ENCODE assay signal across 24 mouse cellular contexts in genomic region chr7:63798446-63798845, GRCm38 (mm10).
DNase-seq lines count a peak whose midpoint lies in the region; ATAC-seq and TF ChIP-seq lines count a peak whose summit lies in the region.
"Had no signal": no experiment of that assay in that cellular context is flagged by ENCODE, and none has a peak within 500 bp of the region (broad histone marks: within the 10 kb centered on the region; RNA-seq: fewer than 3 reads in every experiment).

No protein-coding gene starts in this region.

- ATAC-seq in intestine, embryonic 14.5 days (replicated peaks; ENCODE audit: low FRiP score, low TSS enrichment, low read depth) = no peak
- no peak for ATAC-seq in intestine, postnatal 0 days
- ATAC-seq: forebrain, embryonic 15.5 days; intestine, embryonic 15.5 days had no signal

- WGBS in intestine, embryonic 14.5 days = 80% methylated on average over 3 of the region's 3 CpGs
- WGBS in intestine, postnatal 0 days = 86% methylated on average over 3 of the region's 3 CpGs

- H3K9me3 ChIP-seq in intestine, embryonic 14.5 days (ENCODE audit: control insufficient read depth, low read length) = no peaks in the 10 kb centered on the region
- H3K9me3 ChIP-seq in intestine, postnatal 0 days (ENCODE audit: control insufficient read depth) = no peaks in the 10 kb centered on the region
- H3K9me3 ChIP-seq: embryonic facial prominence, embryonic 10.5 days; embryonic facial prominence, embryonic 13.5 days; forebrain, embryonic 12.5 days; forebrain, embryonic 15.5 days; hindbrain, embryonic 15.5 days; intestine, embryonic 15.5 days had no signal

- H3K4me2 ChIP-seq in intestine, embryonic 14.5 days (ENCODE audit: low read length) = no peak overlapping the region
- no peak overlapping the region for H3K4me2 ChIP-seq in intestine, postnatal 0 days (replicated peaks; ENCODE audit: low read depth)
- H3K4me2 ChIP-seq: embryonic facial prominence, embryonic 13.5 days; forebrain, embryonic 12.5 days; forebrain, embryonic 15.5 days; heart, embryonic 11.5 days; hindbrain, embryonic 15.5 days; intestine, embryonic 15.5 days had no signal

- H3K27me3 ChIP-seq in intestine, embryonic 14.5 days (replicated peaks; ENCODE audit: control insufficient read depth, insufficient read depth, low read length) = no peaks in the 10 kb centered on the region
- H3K27me3 ChIP-seq in intestine, postnatal 0 days (replicated peaks; ENCODE audit: control insufficient read depth, insufficient read depth, low read length) = no peaks in the 10 kb centered on the region
- H3K27me3 ChIP-seq: embryonic facial prominence, embryonic 13.5 days; forebrain, embryonic 12.5 days; forebrain, embryonic 15.5 days; hindbrain, embryonic 15.5 days; intestine, embryonic 15.5 days had no signal

- TF ChIP-seq CTCF in intestine, postnatal 0 days (IDR thresholded peaks at IDR 0.05; ENCODE audit: low read depth) = no peak

- H3K36me3 ChIP-seq in intestine, embryonic 14.5 days (ENCODE audit: control insufficient read depth, insufficient read depth, low read length) = no peaks in the 10 kb centered on the region
- H3K36me3 ChIP-seq in intestine, postnatal 0 days (ENCODE audit: control insufficient read depth, insufficient read depth) = no peaks in the 10 kb centered on the region
- H3K36me3 ChIP-seq: embryonic facial prominence, embryonic 10.5 days; embryonic facial prominence, embryonic 13.5 days; forebrain, embryonic 12.5 days; forebrain, embryonic 15.5 days; hindbrain, embryonic 10.5 days; hindbrain, embryonic 15.5 days; intestine, embryonic 15.5 days had no signal

- no peak overlapping the region for H3K4me3 ChIP-seq in intestine, embryonic 14.5 days (ENCODE audit: low read depth, low read length)
- no peak overlapping the region for H3K4me3 ChIP-seq in intestine, postnatal 0 days (ENCODE audit: low read depth, low read length)
- H3K4me3 ChIP-seq: embryonic facial prominence, embryonic 10.5 days; embryonic facial prominence, embryonic 13.5 days; erythroblast, embryonic 14.5 days; forebrain, embryonic 12.5 days; forebrain, embryonic 15.5 days; heart, adult 2 months; hindbrain, embryonic 10.5 days; hindbrain, embryonic 15.5 days; intestine, embryonic 15.5 days had no signal

- H3K9ac ChIP-seq in intestine, embryonic 14.5 days (ENCODE audit: low read length) = no peak overlapping the region
- H3K9ac ChIP-seq in intestine, postnatal 0 days (ENCODE audit: low read depth, low read length) = no peak overlapping the region
- H3K9ac ChIP-seq: embryonic facial prominence, embryonic 13.5 days; forebrain, embryonic 12.5 days; forebrain, embryonic 15.5 days; hindbrain, embryonic 15.5 days; intestine, embryonic 15.5 days had no signal

- no peak overlapping the region for H3K27ac ChIP-seq in intestine, embryonic 14.5 days (ENCODE audit: low read depth)
- no peak overlapping the region for H3K27ac ChIP-seq in intestine, postnatal 0 days (ENCODE audit: low read depth, low read length)
- H3K27ac ChIP-seq: embryonic facial prominence, embryonic 10.5 days; embryonic facial prominence, embryonic 13.5 days; forebrain, embryonic 12.5 days; forebrain, embryonic 15.5 days; heart, adult 2 months; hindbrain, embryonic 10.5 days; hindbrain, embryonic 15.5 days; intestine, embryonic 15.5 days had no signal

- DNase-seq in cerebellum, adult 9-11 months = peak; percentile 3
- DNase-seq in cerebellum, adult 11 months = no peak
- peak; percentile 9 for DNase-seq in intestine, embryonic 14.5 days (ENCODE audit: low spot score)
- DNase-seq in ES-CJ7 (ENCODE audit: low read depth, low spot score) (peak; percentile 61), ZHBTc4 (ENCODE audit: low read depth, low spot score) (peak; percentile 87)
- DNase-seq in right cerebral cortex, postnatal 4 days = no peak
- DNase-seq: adrenal gland, postnatal 10 days; adrenal gland, postnatal 36 days; cerebellum, postnatal 10 days; embryo, embryonic 11 days; gastrocnemius, postnatal 10 days; gastrocnemius, postnatal 36 days; heart, adult 2 months; heart, postnatal 36 days had no signal

- H3K4me1 ChIP-seq in intestine, embryonic 14.5 days (replicated peaks; ENCODE audit: control insufficient read depth, insufficient read depth, low read length) = no peaks in the 10 kb centered on the region
- H3K4me1 ChIP-seq in intestine, postnatal 0 days (replicated peaks; ENCODE audit: control insufficient read depth, insufficient read depth, low read length) = no peaks in the 10 kb centered on the region
- H3K4me1 ChIP-seq: intestine, embryonic 15.5 days had no signal

Comparison
In these comparisons a context has a peak if more than half of its experiments do, and no peak if none do; other contexts are left out.
1. DNase-seq: peak in cerebellum, adult 9-11 months (single experiment), intestine, embryonic 14.5 days (single experiment), ES-CJ7 (single experiment) and ZHBTc4 (single experiment); none in cerebellum, adult 11 months (single experiment) and right cerebral cortex, postnatal 4 days (single experiment).